Mouse (Mus musculus): ENCODE measurements around the gene Hdgfl3. TPM values are rescaled to one million over a fixed set of nuclear protein-coding genes. Genes with fewer than 3 reads are reported as not detected.

Hdgfl3 gene
- polyA plus RNA-seq (2014; fragmentation: Nextera tagmentation; extraction: Ambion mirVana) = 43.9 and 45.7 TPM in 2 replicates

GRCm38 (mm10) chr7:81934267-81934745 lies at the start of gene Hdgfl3:
Gene Hdgfl3, minus strand, starts transcription at chr7:81934473.
- H3K27ac ChIP-seq (ENCODE audit: low read depth, low read length) = peak within 1 kb of the TSS; percentile 90
- peak within 1 kb of the TSS; percentile 90 for H3K4me3 ChIP-seq (ENCODE audit: low read depth, low read length)
- peak; percentile 89 for ATAC-seq (replicated peaks; ENCODE audit: low FRiP score)
- H3K9me3 ChIP-seq (ENCODE audit: control insufficient read depth, low read length) = no peaks in the 10 kb centered on the region
- peak within 1 kb of the TSS; percentile 97 for H3K9ac ChIP-seq (ENCODE audit: low read length)
- H3K27me3 ChIP-seq (ENCODE audit: control insufficient read depth, insufficient read depth, low read length) = no peaks in the 10 kb centered on the region
- WGBS = 0% methylated on average over 52 of the region's 63 CpGs
- H3K4me2 ChIP-seq (ENCODE audit: low read depth, low read length, severe bottlenecking) = peak within 1 kb of the TSS; percentile 54
- peaks cover 8% of the 10 kb centered on the region; the same call in 1 of the 2 replicates for H3K4me1 ChIP-seq (replicated peaks; ENCODE audit: control insufficient read depth, insufficient read depth, low read length)
- no peaks in the 10 kb centered on the region for H3K36me3 ChIP-seq (ENCODE audit: control insufficient read depth, insufficient read depth, low read length)
- peak; percentile 94 for DNase-seq (ENCODE audit: low spot score)

GRCm38 (mm10) chr7:81983651-81984050 lies 49.4 kb upstream of the Hdgfl3 start:
- no peak for DNase-seq (ENCODE audit: low spot score)
- no peak overlapping the region for H3K4me3 ChIP-seq (ENCODE audit: low read depth, low read length)
- no peak overlapping the region for H3K4me2 ChIP-seq (ENCODE audit: low read depth, low read length, severe bottlenecking)
- no peak for ATAC-seq (replicated peaks; ENCODE audit: low FRiP score)
- H3K27ac ChIP-seq (ENCODE audit: low read depth, low read length) = no peak overlapping the region
- WGBS = 90% methylated on average over 6 of the region's 6 CpGs
- H3K27me3 ChIP-seq (ENCODE audit: control insufficient read depth, insufficient read depth, low read length) = peaks cover 2% of the 10 kb centered on the region; the same call in 1 of the 2 replicates
- no peaks in the 10 kb centered on the region for H3K9me3 ChIP-seq (ENCODE audit: control insufficient read depth, low read length)
- no peaks in the 10 kb centered on the region for H3K4me1 ChIP-seq (replicated peaks; ENCODE audit: control insufficient read depth, insufficient read depth, low read length)
- H3K9ac ChIP-seq (ENCODE audit: low read length) = no peak overlapping the region
- H3K36me3 ChIP-seq (ENCODE audit: control insufficient read depth, insufficient read depth, low read length) = no peaks in the 10 kb centered on the region

- Histone ChIP-seq H3K36me3 (ENCODE audit: control insufficient read depth, insufficient read depth, low read length) (no peaks in the 10 kb centered on the region), H3K4me1 (replicated peaks; ENCODE audit: control insufficient read depth, insufficient read depth, low read length) (no peaks in the 10 kb centered on the region), H3K27me3 (ENCODE audit: control insufficient read depth, insufficient read depth, low read length) (no peaks in the 10 kb centered on the region), H3K9me3 (ENCODE audit: control insufficient read depth, low read length) (no peaks in the 10 kb centered on the region), H3K9ac (ENCODE audit: low read length) (no peak overlapping the region), H3K4me3 (ENCODE audit: low read depth, low read length) (no peak overlapping the region), H3K27ac (ENCODE audit: low read depth, low read length) (no peak overlapping the region), H3K4me2 (ENCODE audit: low read depth, low read length, severe bottlenecking) (no peak overlapping the region)
- no peak for ATAC-seq (replicated peaks; ENCODE audit: low FRiP score)
- 86% methylated on average over 8 of the region's 8 CpGs for WGBS
- DNase-seq (ENCODE audit: low spot score) = no peak
These were observed 44.0 kb upstream of the Hdgfl3 start for GRCm38 (mm10) chr7:81978304-81978703.

GRCm38 (mm10) chr7:81974616-81975015 lies 40.3 kb upstream of the Hdgfl3 start:
- H3K9ac ChIP-seq (ENCODE audit: low read length) = no peak overlapping the region
- H3K36me3 ChIP-seq (ENCODE audit: control insufficient read depth, insufficient read depth, low read length) = no peaks in the 10 kb centered on the region
- H3K4me3 ChIP-seq (ENCODE audit: low read depth, low read length) = no peak overlapping the region
- no peaks in the 10 kb centered on the region for H3K9me3 ChIP-seq (ENCODE audit: control insufficient read depth, low read length)
- DNase-seq (ENCODE audit: low spot score) (no peak), ATAC-seq (replicated peaks; ENCODE audit: low FRiP score) (no peak)
- WGBS = 86% methylated on average over 10 of the region's 10 CpGs
- no peak overlapping the region for H3K4me2 ChIP-seq (ENCODE audit: low read depth, low read length, severe bottlenecking)
- H3K27ac ChIP-seq (ENCODE audit: low read depth, low read length) = no peak overlapping the region
- no peaks in the 10 kb centered on the region for H3K27me3 ChIP-seq (ENCODE audit: control insufficient read depth, insufficient read depth, low read length)
- H3K4me1 ChIP-seq (replicated peaks; ENCODE audit: control insufficient read depth, insufficient read depth, low read length) = no peaks in the 10 kb centered on the region

- no peak overlapping the region for H3K27ac ChIP-seq (ENCODE audit: low read depth, low read length)
- no peak overlapping the region for H3K4me2 ChIP-seq (ENCODE audit: low read depth, low read length, severe bottlenecking)
- 95% methylated on average over 12 of the region's 12 CpGs for WGBS
- H3K27me3 ChIP-seq (ENCODE audit: control insufficient read depth, insufficient read depth, low read length) = no peaks in the 10 kb centered on the region
- H3K9me3 ChIP-seq (ENCODE audit: control insufficient read depth, low read length) = no peaks in the 10 kb centered on the region
- no peaks in the 10 kb centered on the region for H3K36me3 ChIP-seq (ENCODE audit: control insufficient read depth, insufficient read depth, low read length)
- no peak overlapping the region for H3K9ac ChIP-seq (ENCODE audit: low read length)
- DNase-seq (ENCODE audit: low spot score) (no peak), ATAC-seq (replicated peaks; ENCODE audit: low FRiP score) (no peak)
- H3K4me3 ChIP-seq (ENCODE audit: low read depth, low read length) = no peak overlapping the region
- no peaks in the 10 kb centered on the region for H3K4me1 ChIP-seq (replicated peaks; ENCODE audit: control insufficient read depth, insufficient read depth, low read length)
These were observed 39.7 kb upstream of the Hdgfl3 start for GRCm38 (mm10) chr7:81973939-81974338.

- Histone ChIP-seq H3K27me3 (ENCODE audit: control insufficient read depth, insufficient read depth, low read length) (no peaks in the 10 kb centered on the region), H3K9me3 (ENCODE audit: control insufficient read depth, low read length) (no peaks in the 10 kb centered on the region), H3K4me1 (replicated peaks; ENCODE audit: control insufficient read depth, insufficient read depth, low read length) (no peaks in the 10 kb centered on the region), H3K4me2 (ENCODE audit: low read depth, low read length, severe bottlenecking) (no peak overlapping the region), H3K36me3 (ENCODE audit: control insufficient read depth, insufficient read depth, low read length) (no peaks in the 10 kb centered on the region), H3K4me3 (ENCODE audit: low read depth, low read length) (no peak overlapping the region), H3K9ac (ENCODE audit: low read length) (no peak overlapping the region), H3K27ac (ENCODE audit: low read depth, low read length) (no peak overlapping the region)
- WGBS = 91% methylated on average over 5 of the region's 5 CpGs
- ATAC-seq (replicated peaks; ENCODE audit: low FRiP score) (no peak), DNase-seq (ENCODE audit: low spot score) (no peak)
These were observed 39.1 kb upstream of the Hdgfl3 start for GRCm38 (mm10) chr7:81973339-81973738.

GRCm38 (mm10) chr7:81968975-81969374 lies 34.7 kb upstream of the Hdgfl3 start:
- Histone ChIP-seq H3K36me3 (ENCODE audit: control insufficient read depth, insufficient read depth, low read length) (no peaks in the 10 kb centered on the region), H3K27ac (ENCODE audit: low read depth, low read length) (no peak overlapping the region), H3K4me3 (ENCODE audit: low read depth, low read length) (no peak overlapping the region), H3K27me3 (ENCODE audit: control insufficient read depth, insufficient read depth, low read length) (no peaks in the 10 kb centered on the region), H3K4me1 (replicated peaks; ENCODE audit: control insufficient read depth, insufficient read depth, low read length) (no peaks in the 10 kb centered on the region), H3K9me3 (ENCODE audit: control insufficient read depth, low read length) (no peaks in the 10 kb centered on the region), H3K4me2 (ENCODE audit: low read depth, low read length, severe bottlenecking) (no peak overlapping the region), H3K9ac (ENCODE audit: low read length) (no peak overlapping the region)
- DNase-seq (ENCODE audit: low spot score) (no peak), ATAC-seq (replicated peaks; ENCODE audit: low FRiP score) (no peak)
- 85% methylated on average over 6 of the region's 6 CpGs for WGBS

- H3K4me3 ChIP-seq (ENCODE audit: low read depth, low read length) = no peak overlapping the region
- H3K36me3 ChIP-seq (ENCODE audit: control insufficient read depth, insufficient read depth, low read length) = no peaks in the 10 kb centered on the region
- H3K4me2 ChIP-seq (ENCODE audit: low read depth, low read length, severe bottlenecking) = no peak overlapping the region
- no peak overlapping the region for H3K9ac ChIP-seq (ENCODE audit: low read length)
- H3K4me1 ChIP-seq (replicated peaks; ENCODE audit: control insufficient read depth, insufficient read depth, low read length) = no peaks in the 10 kb centered on the region
- no peak for DNase-seq (ENCODE audit: low spot score)
- ATAC-seq (replicated peaks; ENCODE audit: low FRiP score) = no peak
- H3K27me3 ChIP-seq (ENCODE audit: control insufficient read depth, insufficient read depth, low read length) = no peaks in the 10 kb centered on the region
- no peaks in the 10 kb centered on the region for H3K9me3 ChIP-seq (ENCODE audit: control insufficient read depth, low read length)
- no peak overlapping the region for H3K27ac ChIP-seq (ENCODE audit: low read depth, low read length)
- WGBS = 82% methylated on average over 4 of the region's 4 CpGs
These were observed 34.2 kb upstream of the Hdgfl3 start for GRCm38 (mm10) chr7:81968451-81968850.

GRCm38 (mm10) chr7:81966195-81966594 lies 31.9 kb upstream of the Hdgfl3 start:
- Histone ChIP-seq H3K36me3 (ENCODE audit: control insufficient read depth, insufficient read depth, low read length) (no peaks in the 10 kb centered on the region), H3K9ac (ENCODE audit: low read length) (no peak overlapping the region), H3K27ac (ENCODE audit: low read depth, low read length) (no peak overlapping the region), H3K4me2 (ENCODE audit: low read depth, low read length, severe bottlenecking) (no peak overlapping the region), H3K9me3 (ENCODE audit: control insufficient read depth, low read length) (no peaks in the 10 kb centered on the region), H3K27me3 (ENCODE audit: control insufficient read depth, insufficient read depth, low read length) (no peaks in the 10 kb centered on the region), H3K4me1 (replicated peaks; ENCODE audit: control insufficient read depth, insufficient read depth, low read length) (no peaks in the 10 kb centered on the region), H3K4me3 (ENCODE audit: low read depth, low read length) (no peak overlapping the region)
- 82% methylated on average over 5 of the region's 5 CpGs for WGBS
- ATAC-seq (replicated peaks; ENCODE audit: low FRiP score) = no peak
- no peak for DNase-seq (ENCODE audit: low spot score)

Data from forebrain, embryonic 11.5 days (tissue).